Mouse (Mus musculus) embryonic facial prominence, embryonic 10.5 days (tissue): ENCODE data around the gene T. TPM values are rescaled to one million over a fixed set of nuclear protein-coding genes. Genes with fewer than 3 reads are reported as not detected.
A peak's percentile ranks its signal among the peaks of the same experiment; 100 is the strongest.

Experiments
- DNase-seq: peaks from one replicate; pipeline ENCODE4 v3.0.0-alpha.2; 2017; ENCODE audit warnings: low spot score
- H3K27ac ChIP-seq: fragments of 300-500 bp; sonication (generic); replicated peaks from 2 replicates; pipeline ENCODE4 v1.5.1; 2016; ENCODE audit warnings: mild to moderate bottlenecking
- H3K27me3 ChIP-seq: fragments of 300-500 bp; sonication (generic); replicated peaks from 2 replicates; pipeline ENCODE4 v1.6.1; 2016; ENCODE audit warnings: low read depth, mild to moderate bottlenecking; ENCODE audit not compliant: poor library complexity, severe bottlenecking
- H3K36me3 ChIP-seq: fragments of 300-500 bp; sonication (generic); replicated peaks from 2 replicates; pipeline ENCODE4 v1.6.1; 2016; ENCODE audit warnings: mild to moderate bottlenecking, moderate library complexity
- H3K4me1 ChIP-seq: fragments of 300-500 bp; sonication (generic); 2 replicates; pipeline ENCODE4 v1.6.1; 2016
- H3K4me3 ChIP-seq: fragments of 300-500 bp; sonication (generic); 2 replicates; pipeline ENCODE4 v1.5.1; 2016; ENCODE audit warnings: mild to moderate bottlenecking, moderate library complexity
- H3K9me3 ChIP-seq: fragments of 300-500 bp; sonication (generic); 2 replicates; pipeline ENCODE4 v1.6.1; 2016; ENCODE audit warnings: mild to moderate bottlenecking
- WGBS: fragments of 180-500 bp; shearing (Covaris S2); methylation state at CpG from one replicate; pipeline ENCODE4 v1.1.7; 2016; 5-methylcytosine and 5-hydroxymethylcytosine counted together
- polyA plus RNA-seq: library from polyadenylated mRNA; unstranded; fragments of >200 nt; fragmentation: Nextera tagmentation; extraction: Ambion mirVana; gene quantifications from 2 replicates; pipeline ENCODE4 v1.2.1, GENCODE M21; 2016

T gene
- polyA plus RNA-seq, 1 experiment from 2014 or later, result 0.39 TPM

GRCm38 (mm10) chr17:8410330-8410729 lies 23.9 kb upstream of the T start:
- Histone ChIP-seq H3K27ac (no peak overlapping the region), H3K9me3 (no peaks in the 10 kb centered on the region), H3K27me3 (peaks cover 56% of the 10 kb centered on the region), H3K4me1 (peaks cover 44% of the 10 kb centered on the region), H3K4me3 (no peak overlapping the region), H3K36me3 (no peaks in the 10 kb centered on the region)
- DNase-seq, result no peak
- 81% methylated on average over 2 of the region's 2 CpGs for WGBS

- H3K36me3 ChIP-seq, result no peaks in the 10 kb centered on the region
- no peaks in the 10 kb centered on the region for H3K9me3 ChIP-seq
- no peak overlapping the region for H3K27ac ChIP-seq
- no peak for DNase-seq
- peaks cover 66% of the 10 kb centered on the region for H3K27me3 ChIP-seq
- WGBS, result 55% methylated on average over 5 of the region's 5 CpGs
- no peak overlapping the region for H3K4me3 ChIP-seq
- H3K4me1 ChIP-seq, result peaks cover 32% of the 10 kb centered on the region
Observed at GRCm38 (mm10) chr17:8413656-8414055, 20.6 kb upstream of the T start.

GRCm38 (mm10) chr17:8415533-8415932 lies 18.7 kb upstream of the T start:
- Histone ChIP-seq H3K27ac (peak overlapping the region; percentile 10; the same call in 1 of the 2 replicates), H3K36me3 (no peaks in the 10 kb centered on the region), H3K4me3 (0 out of 2 replicates have a peak overlapping the region, but pooled peaks have one; percentile 1), H3K9me3 (no peaks in the 10 kb centered on the region), H3K27me3 (peaks cover 47% of the 10 kb centered on the region), H3K4me1 (peaks cover 19% of the 10 kb centered on the region)
- DNase-seq, result peak; percentile 32
- whole genome bisulfite sequencing, result 4% methylated on average over 8 of the region's 8 CpGs

GRCm38 (mm10) chr17:8416865-8417264 lies 17.4 kb upstream of the T start:
- DNase-seq, result no peak
- Histone ChIP-seq H3K27ac (no peak overlapping the region), H3K9me3 (no peaks in the 10 kb centered on the region), H3K4me1 (peaks cover 19% of the 10 kb centered on the region), H3K27me3 (peaks cover 46% of the 10 kb centered on the region), H3K4me3 (no peak overlapping the region), H3K36me3 (no peaks in the 10 kb centered on the region)
- 60% methylated on average over 8 of the region's 8 CpGs for WGBS

GRCm38 (mm10) chr17:8420739-8421138 lies 13.5 kb upstream of the T start:
- Histone ChIP-seq H3K4me3 (no peak overlapping the region), H3K4me1 (peaks cover 3% of the 10 kb centered on the region), H3K27me3 (peaks cover 18% of the 10 kb centered on the region), H3K36me3 (no peaks in the 10 kb centered on the region), H3K27ac (no peak overlapping the region), H3K9me3 (no peaks in the 10 kb centered on the region)
- no peak for DNase-seq
- 71% methylated on average over 1 of the region's 1 CpGs for WGBS

DNA sequence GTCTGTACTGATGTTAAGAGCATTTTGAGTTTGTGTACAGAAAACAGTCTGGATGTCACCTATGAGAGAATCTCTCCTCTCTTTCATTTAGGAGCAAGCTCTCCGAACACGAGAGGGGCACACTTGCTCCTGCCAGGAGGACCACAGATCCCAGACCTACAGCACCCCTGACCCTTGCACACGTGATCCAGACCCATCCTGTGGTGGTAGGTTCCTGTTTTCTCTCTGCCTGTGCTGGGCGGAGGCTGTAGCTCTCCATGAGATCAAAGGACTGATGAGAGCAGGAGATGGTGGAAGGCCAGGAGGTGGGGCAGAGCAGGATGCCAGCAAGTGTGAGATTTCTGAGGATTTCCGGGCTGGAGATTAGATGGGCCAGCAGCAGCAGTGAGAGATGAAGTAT lies 12.7 kb upstream of the T start:
- peaks cover 18% of the 10 kb centered on the region for H3K27me3 ChIP-seq
- WGBS, result 50% methylated on average over 5 of the region's 5 CpGs
- H3K36me3 ChIP-seq, result no peaks in the 10 kb centered on the region
- no peak for DNase-seq
- no peak overlapping the region for H3K4me3 ChIP-seq
- H3K27ac ChIP-seq, result no peak overlapping the region
- H3K4me1 ChIP-seq, result no peaks in the 10 kb centered on the region
- H3K9me3 ChIP-seq, result no peaks in the 10 kb centered on the region

GRCm38 (mm10) chr17:8423283-8423682 lies 10.9 kb upstream of the T start:
- no peaks in the 10 kb centered on the region for H3K9me3 ChIP-seq
- H3K36me3 ChIP-seq, result no peaks in the 10 kb centered on the region
- peaks cover 28% of the 10 kb centered on the region for H3K27me3 ChIP-seq
- peak; percentile 56 for DNase-seq
- H3K27ac ChIP-seq, result no peak overlapping the region
- H3K4me3 ChIP-seq, result no peak overlapping the region
- no peaks in the 10 kb centered on the region for H3K4me1 ChIP-seq
- WGBS, result 47% methylated on average over 2 of the region's 2 CpGs

DNA sequence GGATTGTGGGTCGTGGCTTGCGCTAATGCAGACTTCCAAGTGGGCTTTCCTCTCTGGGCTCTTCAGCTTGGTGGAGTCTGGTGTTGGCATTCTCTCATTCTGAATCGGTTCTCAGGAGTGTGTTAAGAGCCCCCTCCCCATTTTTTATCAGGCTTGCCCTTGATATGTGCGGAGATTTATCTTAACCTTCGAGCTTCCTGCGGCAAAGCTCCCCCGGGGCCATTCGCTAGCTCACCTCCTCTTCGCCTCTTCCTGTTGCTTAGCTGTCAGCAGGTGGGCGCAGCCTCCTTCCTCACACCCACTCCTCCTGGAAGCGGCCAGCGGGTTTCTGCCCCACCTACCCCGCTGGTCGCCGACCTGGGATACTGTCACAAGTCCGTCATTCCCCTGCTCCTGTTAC lies 4.8 kb upstream of the T start:
- no peak for DNase-seq
- Histone ChIP-seq H3K4me3 (no peak overlapping the region), H3K27me3 (peaks cover 90% of the 10 kb centered on the region), H3K4me1 (peaks cover 30% of the 10 kb centered on the region), H3K9me3 (no peaks in the 10 kb centered on the region), H3K27ac (no peak overlapping the region), H3K36me3 (no peaks in the 10 kb centered on the region)
- under 1% methylated on average over 16 of the region's 16 CpGs for WGBS

- Histone ChIP-seq H3K27me3 (peaks cover 94% of the 10 kb centered on the region), H3K27ac (no peak overlapping the region), H3K4me3 (0 out of 2 replicates have a peak overlapping the region, but pooled peaks have one; percentile 4), H3K4me1 (peaks cover 33% of the 10 kb centered on the region), H3K9me3 (no peaks in the 10 kb centered on the region), H3K36me3 (no peaks in the 10 kb centered on the region)
- DNase-seq, result no peak
- under 1% methylated on average over 5 of the region's 5 CpGs for WGBS
Observed at GRCm38 (mm10) chr17:8429896-8430295, 4.3 kb upstream of the T start.

- peaks cover 33% of the 10 kb centered on the region for H3K4me1 ChIP-seq
- H3K27me3 ChIP-seq, result peaks cover 100% of the 10 kb centered on the region
- H3K27ac ChIP-seq, result no peak overlapping the region
- no peaks in the 10 kb centered on the region for H3K9me3 ChIP-seq
- 2% methylated on average over 17 of the region's 17 CpGs for WGBS
- no peak overlapping the region for H3K4me3 ChIP-seq
- peak; percentile 39 for DNase-seq
- no peaks in the 10 kb centered on the region for H3K36me3 ChIP-seq
Observed at GRCm38 (mm10) chr17:8432179-8432800, 1.9 kb upstream of the T start.

- Histone ChIP-seq H3K4me1 (peaks cover 33% of the 10 kb centered on the region), H3K36me3 (no peaks in the 10 kb centered on the region), H3K4me3 (peak overlapping the region; percentile 50), H3K9me3 (no peaks in the 10 kb centered on the region), H3K27me3 (peaks cover 100% of the 10 kb centered on the region), H3K27ac (no peak overlapping the region)
- under 1% methylated on average over 52 of the region's 52 CpGs for WGBS
- DNase-seq, result peak; percentile 42
Observed at GRCm38 (mm10) chr17:8433121-8433977, 874 bp upstream of the T start.

- H3K27me3 ChIP-seq, result peaks cover 100% of the 10 kb centered on the region
- 19% methylated on average over 7 of the region's 7 CpGs for WGBS
- no peaks in the 10 kb centered on the region for H3K9me3 ChIP-seq
- H3K4me3 ChIP-seq, result no peak overlapping the region
- H3K4me1 ChIP-seq, result peaks cover 24% of the 10 kb centered on the region
- no peak for DNase-seq
- no peaks in the 10 kb centered on the region for H3K36me3 ChIP-seq
- H3K27ac ChIP-seq, result no peak overlapping the region
Observed at GRCm38 (mm10) chr17:8436184-8436583, 2.0 kb downstream of the T start.

DNA sequence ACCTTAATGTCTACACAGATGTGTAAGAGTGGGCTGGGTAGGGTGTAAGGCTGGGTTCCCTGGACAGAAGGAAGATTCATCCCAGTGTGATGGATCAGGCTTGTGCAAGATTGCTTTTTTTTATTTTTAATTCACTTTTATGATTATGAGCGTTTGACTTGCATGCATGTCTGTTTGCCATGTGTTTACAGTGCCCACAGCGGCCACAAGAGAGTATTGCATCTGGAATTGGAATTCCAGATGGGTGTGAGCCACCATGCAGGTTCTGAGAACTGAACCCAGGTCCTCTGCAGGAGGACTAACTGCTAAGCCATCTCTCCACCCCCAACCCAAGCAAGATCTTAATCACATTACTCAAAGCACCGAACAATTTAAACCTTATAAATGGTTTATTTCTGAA lies 9.8 kb downstream of the T start:
- 60% methylated on average over 3 of the region's 3 CpGs for WGBS
- H3K36me3 ChIP-seq, result no peaks in the 10 kb centered on the region

More for the DNA sequence above, 9.8 kb downstream of the T start:
- no peak overlapping the region for H3K4me3 ChIP-seq
- H3K9me3 ChIP-seq, result no peaks in the 10 kb centered on the region
- H3K4me1 ChIP-seq, result peaks cover 3% of the 10 kb centered on the region; the same call in 1 of the 2 replicates
- no peak for DNase-seq
- peaks cover 32% of the 10 kb centered on the region for H3K27me3 ChIP-seq
- no peak overlapping the region for H3K27ac ChIP-seq
